Mouse (Mus musculus) hindbrain, embryonic 14.5 days (tissue): ENCODE results near the gene Tshb. TPM values are rescaled to one million over a fixed set of nuclear protein-coding genes. Genes with fewer than 3 reads are reported as not detected.

Experiments used
- ATAC-seq: fragments of 200-750 bp; cut with Nextera tagmentation; 2 replicates; pipeline ENCODE4 v1.8.0; 2017; ENCODE audit warnings: moderate number of reproducible peaks, mild to moderate bottlenecking, moderate TSS enrichment, moderate library complexity; ENCODE audit not compliant: low FRiP score
- DNase-seq: peaks from one replicate; pipeline ENCODE4 v3.0.0-alpha.2; 2015; ENCODE audit warnings: low spot score
- H3K27ac ChIP-seq: fragments of 300-500 bp; sonication (generic); 2 replicates; pipeline ENCODE4 v1.5.1; 2014; ENCODE audit warnings: mild to moderate bottlenecking, moderate library complexity
- H3K27me3 ChIP-seq: fragments of 300-500 bp; sonication (generic); 2 replicates; pipeline ENCODE4 v1.6.1; 2014; ENCODE audit warnings: mild to moderate bottlenecking, low read length, mixed read lengths; ENCODE audit not compliant: control insufficient read depth, insufficient read depth
- H3K36me3 ChIP-seq: fragments of 300-500 bp; sonication (generic); replicated peaks from 2 replicates; pipeline ENCODE4 v1.6.1; 2014; ENCODE audit not compliant: control insufficient read depth, insufficient read depth
- H3K4me1 ChIP-seq: fragments of 300-500 bp; sonication (generic); replicated peaks from 2 replicates; pipeline ENCODE4 v1.6.1; 2014; ENCODE audit warnings: antibody characterized with exemption, low read length, mixed read lengths; ENCODE audit not compliant: control insufficient read depth, insufficient read depth
- H3K4me2 ChIP-seq: fragments of 300-500 bp; sonication (generic); replicated peaks from 2 replicates; pipeline ENCODE4 v1.6.1; 2014; ENCODE audit warnings: mild to moderate bottlenecking, moderate library complexity
- H3K4me3 ChIP-seq: fragments of 300-500 bp; sonication (generic); replicated peaks from 2 replicates; pipeline ENCODE4 v1.5.1; 2014; ENCODE audit warnings: mild to moderate bottlenecking, low read length
- H3K9ac ChIP-seq: fragments of 300-500 bp; sonication (generic); 2 replicates; pipeline ENCODE4 v1.6.1; 2014
- H3K9me3 ChIP-seq: fragments of 300-500 bp; sonication (generic); 2 replicates; pipeline ENCODE4 v1.6.1; 2016; ENCODE audit warnings: low read length; ENCODE audit not compliant: control insufficient read depth
- WGBS: fragments of 180-500 bp; shearing (Covaris S2); extraction: QIAGEN DNeasy Blood & Tissue Kit; methylation state at CpG from one replicate; pipeline ENCODE4 v1.1.7; 2014; 5-methylcytosine and 5-hydroxymethylcytosine counted together
- polyA plus RNA-seq: library from polyadenylated mRNA; unstranded; fragments of >200 nt; fragmentation: Nextera tagmentation; extraction: Ambion mirVana; gene quantifications from 2 replicates; pipeline ENCODE4 v1.2.1, GENCODE M21; 2014

Tshb gene
- polyA plus RNA-seq, 1 experiment from 2014 or later, result 0.31 TPM

- no peaks in the 10 kb centered on the region for H3K9me3 ChIP-seq
- no peaks in the 10 kb centered on the region for H3K36me3 ChIP-seq
- no peak overlapping the region for H3K9ac ChIP-seq
- no peak overlapping the region for H3K4me3 ChIP-seq
- 72% methylated on average over 9 of the region's 9 CpGs for WGBS
- no peak overlapping the region for H3K27ac ChIP-seq
- H3K4me2 ChIP-seq, result no peak overlapping the region
- peaks cover 12% of the 10 kb centered on the region; the same call in 1 of the 2 replicates for H3K4me1 ChIP-seq
- no peak for DNase-seq
- no peak for ATAC-seq
- H3K27me3 ChIP-seq, result no peaks in the 10 kb centered on the region
These were observed 38.6 kb downstream of the Tshb start for GRCm38 (mm10) chr3:102743781-102744471.

DNA sequence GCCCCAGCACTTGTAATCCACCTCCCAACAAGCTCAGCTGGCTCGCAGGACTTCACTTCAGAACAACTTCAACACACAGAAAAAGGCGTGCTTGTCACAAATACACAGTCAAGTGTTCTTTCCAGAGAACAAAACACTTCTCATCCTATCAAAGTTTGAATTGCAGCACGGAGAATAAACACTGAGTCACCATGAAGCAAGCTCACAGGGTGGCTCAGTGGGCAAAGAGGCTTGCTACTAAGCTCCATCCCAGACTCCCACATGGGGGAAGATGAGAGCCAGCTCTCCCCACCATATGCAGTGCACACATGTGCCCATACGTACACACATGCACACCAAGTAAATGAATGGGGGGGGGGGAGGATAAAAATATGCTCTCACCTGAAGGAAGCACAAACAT lies 39.3 kb downstream of the Tshb start:
- Histone ChIP-seq H3K4me1 (peaks cover 12% of the 10 kb centered on the region; the same call in 1 of the 2 replicates), H3K36me3 (no peaks in the 10 kb centered on the region), H3K27ac (no peak overlapping the region; the same call in 1 of the 2 replicates), H3K4me3 (no peak overlapping the region), H3K4me2 (no peak overlapping the region), H3K9me3 (no peaks in the 10 kb centered on the region), H3K9ac (no peak overlapping the region), H3K27me3 (no peaks in the 10 kb centered on the region)
- WGBS, result 39% methylated on average over 4 of the region's 4 CpGs
- no peak for DNase-seq
- ATAC-seq, result no peak

DNA sequence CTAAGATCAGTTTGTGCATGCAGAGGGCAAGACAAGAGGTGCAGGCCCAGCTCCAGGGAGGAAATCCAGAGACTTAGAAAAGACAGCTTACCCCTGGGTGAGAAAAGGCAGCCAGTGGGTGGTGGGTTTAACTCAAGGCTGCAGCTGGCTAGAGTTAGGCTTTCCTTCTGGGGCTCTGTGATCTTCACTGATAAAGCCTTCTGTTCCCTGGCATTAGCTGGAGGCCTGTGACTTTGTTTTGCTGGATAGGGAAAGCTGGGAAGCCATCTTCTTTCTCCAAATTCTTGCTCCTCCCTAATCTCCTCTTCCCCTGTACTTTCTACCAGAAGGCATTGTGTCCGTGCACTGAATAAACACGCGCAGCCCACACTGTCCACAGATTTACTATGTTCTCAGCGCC lies 39.8 kb downstream of the Tshb start:
- H3K4me2 ChIP-seq, result no peak overlapping the region
- no peak overlapping the region for H3K27ac ChIP-seq
- no peak overlapping the region for H3K9ac ChIP-seq
- no peak overlapping the region for H3K4me3 ChIP-seq
- H3K36me3 ChIP-seq, result no peaks in the 10 kb centered on the region
- peaks cover 12% of the 10 kb centered on the region; the same call in 1 of the 2 replicates for H3K4me1 ChIP-seq
- no peaks in the 10 kb centered on the region for H3K27me3 ChIP-seq
- no peaks in the 10 kb centered on the region for H3K9me3 ChIP-seq
- DNase-seq, result no peak
- ATAC-seq, result no peak
- 57% methylated on average over 4 of the region's 4 CpGs for WGBS

DNA sequence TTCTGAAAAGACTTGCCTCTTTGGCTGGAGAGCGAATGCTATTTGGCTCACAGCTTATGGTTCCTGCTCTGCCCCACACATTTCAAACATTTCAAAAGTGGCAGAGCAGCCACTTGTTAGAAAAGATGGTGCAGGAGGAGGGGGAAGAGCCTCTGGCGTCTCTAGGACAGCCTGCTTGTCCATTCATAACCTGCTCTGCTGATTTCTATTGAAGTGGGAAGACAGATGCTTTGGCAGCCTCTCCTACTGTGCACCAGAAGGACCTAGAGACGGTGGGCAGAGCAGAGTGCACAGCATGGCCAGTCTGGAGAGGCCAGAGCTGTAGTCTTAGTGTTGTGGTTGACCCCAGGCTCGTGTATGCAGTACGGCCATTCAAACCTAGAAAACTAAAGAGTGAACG lies 43.6 kb downstream of the Tshb start:
- Histone ChIP-seq H3K36me3 (no peaks in the 10 kb centered on the region), H3K4me1 (peaks cover 22% of the 10 kb centered on the region), H3K27me3 (no peaks in the 10 kb centered on the region), H3K4me2 (no peak overlapping the region), H3K9me3 (no peaks in the 10 kb centered on the region), H3K9ac (no peak overlapping the region), H3K4me3 (no peak overlapping the region), H3K27ac (no peak overlapping the region)
- DNase-seq, result no peak
- WGBS, result 65% methylated on average over 6 of the region's 6 CpGs
- ATAC-seq, result no peak

GRCm38 (mm10) chr3:102738161-102738901 lies 44.2 kb downstream of the Tshb start:
- no peaks in the 10 kb centered on the region for H3K36me3 ChIP-seq
- ATAC-seq, result no peak
- 78% methylated on average over 10 of the region's 10 CpGs for WGBS
- H3K9ac ChIP-seq, result no peak overlapping the region
- H3K27me3 ChIP-seq, result no peaks in the 10 kb centered on the region
- no peak overlapping the region for H3K27ac ChIP-seq
- H3K9me3 ChIP-seq, result no peaks in the 10 kb centered on the region
- no peak overlapping the region for H3K4me2 ChIP-seq
- peaks cover 18% of the 10 kb centered on the region; the same call in 1 of the 2 replicates for H3K4me1 ChIP-seq
- DNase-seq, result no peak
- H3K4me3 ChIP-seq, result no peak overlapping the region

GRCm38 (mm10) chr3:102737106-102737505 lies 45.4 kb downstream of the Tshb start:
- no peaks in the 10 kb centered on the region for H3K9me3 ChIP-seq
- no peaks in the 10 kb centered on the region for H3K36me3 ChIP-seq
- H3K4me2 ChIP-seq, result no peak overlapping the region
- no peak overlapping the region for H3K9ac ChIP-seq
- peaks cover 16% of the 10 kb centered on the region; the same call in 1 of the 2 replicates for H3K4me1 ChIP-seq
- no peak overlapping the region for H3K4me3 ChIP-seq
- no peak for DNase-seq
- WGBS, result 77% methylated on average over 6 of the region's 6 CpGs
- no peaks in the 10 kb centered on the region for H3K27me3 ChIP-seq
- ATAC-seq, result no peak
- no peak overlapping the region for H3K27ac ChIP-seq

DNA sequence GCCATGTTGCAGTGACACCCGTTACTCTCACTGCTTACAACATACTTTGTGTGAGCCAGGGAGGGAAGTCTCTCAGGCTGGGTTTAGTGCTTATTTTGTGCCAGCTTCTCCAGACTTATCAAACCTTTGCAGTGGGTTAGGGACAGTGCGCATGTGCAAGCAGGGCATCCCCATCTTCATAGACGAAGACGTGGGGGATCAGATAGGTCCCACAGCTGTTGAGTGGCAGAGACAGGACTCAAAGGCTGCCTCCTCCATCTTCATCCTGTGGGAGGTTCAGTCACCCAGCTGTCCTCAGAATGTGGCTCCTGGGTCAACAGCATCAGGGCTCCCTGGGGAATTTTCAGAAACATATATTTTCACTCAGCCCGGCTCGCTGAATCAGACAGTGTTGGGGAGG lies 46.1 kb downstream of the Tshb start:
- no peaks in the 10 kb centered on the region for H3K9me3 ChIP-seq
- no peaks in the 10 kb centered on the region for H3K27me3 ChIP-seq
- ATAC-seq, result no peak
- DNase-seq, result no peak
- no peak overlapping the region for H3K27ac ChIP-seq
- WGBS, result 85% methylated on average over 6 of the region's 6 CpGs
- H3K4me1 ChIP-seq, result peaks cover 16% of the 10 kb centered on the region; the same call in 1 of the 2 replicates
- no peak overlapping the region for H3K9ac ChIP-seq
- H3K4me2 ChIP-seq, result peak overlapping the region; percentile 71; the same call in 1 of the 2 replicates
- no peak overlapping the region for H3K4me3 ChIP-seq
- no peaks in the 10 kb centered on the region for H3K36me3 ChIP-seq

GRCm38 (mm10) chr3:102735638-102736037 lies 46.9 kb downstream of the Tshb start:
- Histone ChIP-seq H3K4me3 (peak overlapping the region; percentile 59), H3K4me2 (peak overlapping the region; percentile 71), H3K27me3 (no peaks in the 10 kb centered on the region), H3K9me3 (no peaks in the 10 kb centered on the region), H3K4me1 (peaks cover 16% of the 10 kb centered on the region; the same call in 1 of the 2 replicates), H3K9ac (peak overlapping the region; percentile 67), H3K36me3 (no peaks in the 10 kb centered on the region), H3K27ac (no peak overlapping the region)
- ATAC-seq, result peak; percentile 29; the same call in 1 of the 2 replicates
- 52% methylated on average over 6 of the region's 6 CpGs for WGBS
- DNase-seq, result no peak

DNA sequence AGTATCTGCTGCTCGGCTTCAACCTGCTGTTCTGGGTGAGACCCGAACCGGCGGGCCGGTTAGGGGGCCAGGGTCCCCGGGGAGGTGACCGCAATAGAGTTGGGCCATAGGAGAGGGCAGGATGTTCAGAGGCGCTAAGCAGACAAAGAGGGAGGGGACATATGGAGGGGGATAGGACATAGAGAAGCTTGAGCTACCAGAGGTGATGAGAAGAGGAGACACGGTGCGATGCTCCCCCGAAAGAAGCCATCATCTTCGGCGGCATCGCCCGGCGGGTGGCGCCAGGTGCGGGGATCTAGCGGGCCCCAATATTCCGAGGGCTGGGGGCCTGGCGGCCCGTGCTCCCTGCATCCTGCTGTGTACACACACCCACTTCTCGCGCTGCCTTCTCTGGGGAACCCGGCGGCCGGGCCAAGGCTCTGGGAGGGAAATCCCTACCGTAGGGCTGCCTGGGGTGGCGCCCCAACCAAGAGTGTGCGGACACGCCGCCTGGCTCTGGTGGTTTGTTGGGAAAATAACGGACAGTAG lies 47.4 kb downstream of the Tshb start:
- H3K9me3 ChIP-seq, result no peaks in the 10 kb centered on the region
- H3K4me2 ChIP-seq, result peak overlapping the region; percentile 71
- H3K4me3 ChIP-seq, result peak overlapping the region; percentile 59
- no peak for DNase-seq
- no peaks in the 10 kb centered on the region for H3K27me3 ChIP-seq
- peak; percentile 85 for ATAC-seq
- H3K9ac ChIP-seq, result peak overlapping the region; percentile 67
- peak overlapping the region; percentile 56 for H3K27ac ChIP-seq
- no peaks in the 10 kb centered on the region for H3K36me3 ChIP-seq
- under 1% methylated on average over 33 of the region's 33 CpGs for WGBS
- peaks cover 16% of the 10 kb centered on the region; the same call in 1 of the 2 replicates for H3K4me1 ChIP-seq
